Mouse (Mus musculus): ENCODE results near the gene Elp4.

- TF ChIP-seq POLR2A (IDR thresholded peaks at IDR 0.05; ENCODE audit: control insufficient read depth, low read depth, low read length) = no peak
- no peak for TF ChIP-seq CTCF (IDR thresholded peaks at IDR 0.05; ENCODE audit: control insufficient read depth, insufficient read depth, insufficient replicate concordance, low read depth, low read length)
Measured at GRCm38 (mm10) chr2:105666331-105666730, 238.0 kb downstream of the Elp4 start.
